Mouse (Mus musculus) cortical plate, adult 2 months (tissue): ENCODE results near the gene Ttc1.

Experiments
- CTCF ChIP-seq: fragments of 200-500 bp; IDR thresholded peaks from 2 replicates; pipeline ENCODE4 v1.5.1; 2011; ENCODE audit warnings: mild to moderate bottlenecking, control low read depth, low read length; ENCODE audit not compliant: insufficient read depth; ENCODE audit errors: extremely low read depth
- POLR2A ChIP-seq: fragments of 200-500 bp; IDR thresholded peaks from 2 replicates; pipeline ENCODE4 v1.6.1; 2011; ENCODE audit warnings: mild to moderate bottlenecking, low read length, control low read depth; ENCODE audit not compliant: insufficient read depth; ENCODE audit errors: extremely low read depth

- TF ChIP-seq CTCF (no peak), POLR2A (no peak)
Measured at GRCm38 (mm10) chr11:43767749-43768148, 19.9 kb upstream of the Ttc1 start.
